Mouse (Mus musculus): Measurements from ENCODE around the gene D430041D05Rik. TPM values are rescaled to one million over a fixed set of nuclear protein-coding genes. Genes with fewer than 3 reads are reported as not detected.

Gene D430041D05Rik
- polyA plus RNA-seq, 1 experiment from 2014 or later: 0.97 TPM

DNA sequence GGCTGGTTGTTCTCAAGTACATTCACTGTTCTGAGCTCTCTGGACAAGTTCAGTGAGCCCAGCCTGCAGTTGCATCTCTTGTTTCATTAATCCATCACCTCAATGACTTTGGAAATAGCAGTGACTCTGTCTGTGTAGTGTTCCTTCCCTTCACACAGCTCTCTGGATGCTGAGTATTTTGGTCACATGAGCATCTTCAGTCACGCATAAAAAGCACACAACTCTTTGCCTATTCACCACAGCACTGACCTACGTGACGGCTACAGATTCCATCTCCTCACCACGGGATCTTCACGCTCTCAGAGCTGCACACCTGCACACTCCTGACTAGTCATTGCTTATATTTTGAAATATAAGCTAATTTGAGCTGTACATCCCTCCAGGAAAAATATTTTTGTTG lies 202.4 kb downstream of the D430041D05Rik start:
- Histone ChIP-seq H3K9me3 (ENCODE audit: control insufficient read depth, low read length) (no peaks in the 10 kb centered on the region), H3K36me3 (ENCODE audit: control insufficient read depth, insufficient read depth, low read length) (no peaks in the 10 kb centered on the region), H3K27me3 (ENCODE audit: control insufficient read depth, insufficient read depth, low read length) (no peaks in the 10 kb centered on the region), H3K4me3 (ENCODE audit: low read depth, low read length) (no peak overlapping the region), H3K9ac (ENCODE audit: low read length) (no peak overlapping the region), H3K27ac (replicated peaks; ENCODE audit: low read depth, low read length) (no peak overlapping the region), H3K4me2 (ENCODE audit: low read depth, severe bottlenecking) (no peak overlapping the region), H3K4me1 (ENCODE audit: control insufficient read depth, insufficient read depth, low read length) (0 out of 2 replicates have a peak, but pooled peaks cover 3% of the 10 kb centered on the region)
- DNase-seq (ENCODE audit: low spot score): no peak
- ATAC-seq (ENCODE audit: insufficient number of reproducible peaks, low FRiP score, low TSS enrichment, low read depth): no peak
- 85% methylated on average over 5 of the region's 5 CpGs for WGBS

DNA sequence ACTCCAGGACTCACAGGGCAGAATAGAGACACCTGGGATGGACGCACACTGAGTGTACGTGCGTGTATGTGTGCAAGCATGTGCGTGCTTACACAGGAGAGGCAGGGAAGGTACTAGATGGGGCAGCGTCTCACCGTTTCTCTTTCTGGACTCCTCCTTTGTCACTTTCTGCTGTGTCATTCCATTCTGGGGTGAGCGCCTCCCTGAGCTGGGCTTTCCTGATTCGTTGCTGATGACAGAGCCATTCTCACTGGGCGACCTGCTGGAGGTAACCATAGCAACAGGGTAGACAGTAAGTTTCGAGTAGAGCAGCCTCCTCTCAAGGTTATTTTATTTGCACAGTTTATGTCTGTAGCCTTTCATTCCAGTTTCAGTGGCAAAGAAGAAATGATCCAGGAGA lies 202.9 kb downstream of the D430041D05Rik start:
- Histone ChIP-seq H3K4me1 (ENCODE audit: control insufficient read depth, insufficient read depth, low read length) (0 out of 2 replicates have a peak, but pooled peaks cover 3% of the 10 kb centered on the region), H3K36me3 (ENCODE audit: control insufficient read depth, insufficient read depth, low read length) (no peaks in the 10 kb centered on the region), H3K4me2 (ENCODE audit: low read depth, severe bottlenecking) (no peak overlapping the region), H3K27me3 (ENCODE audit: control insufficient read depth, insufficient read depth, low read length) (no peaks in the 10 kb centered on the region), H3K9me3 (ENCODE audit: control insufficient read depth, low read length) (no peaks in the 10 kb centered on the region), H3K9ac (ENCODE audit: low read length) (no peak overlapping the region), H3K4me3 (ENCODE audit: low read depth, low read length) (no peak overlapping the region), H3K27ac (replicated peaks; ENCODE audit: low read depth, low read length) (no peak overlapping the region)
- no peak for DNase-seq (ENCODE audit: low spot score)
- WGBS: 36% methylated on average over 10 of the region's 10 CpGs
- no peak for ATAC-seq (ENCODE audit: insufficient number of reproducible peaks, low FRiP score, low TSS enrichment, low read depth)

GRCm38 (mm10) chr2:104205623-104206022 lies 205.2 kb downstream of the D430041D05Rik start:
- Histone ChIP-seq H3K9ac (ENCODE audit: low read length) (no peak overlapping the region), H3K36me3 (ENCODE audit: control insufficient read depth, insufficient read depth, low read length) (no peaks in the 10 kb centered on the region), H3K4me3 (ENCODE audit: low read depth, low read length) (no peak overlapping the region), H3K27ac (replicated peaks; ENCODE audit: low read depth, low read length) (no peak overlapping the region), H3K27me3 (ENCODE audit: control insufficient read depth, insufficient read depth, low read length) (no peaks in the 10 kb centered on the region), H3K4me1 (ENCODE audit: control insufficient read depth, insufficient read depth, low read length) (0 out of 2 replicates have a peak, but pooled peaks cover 3% of the 10 kb centered on the region), H3K9me3 (ENCODE audit: control insufficient read depth, low read length) (no peaks in the 10 kb centered on the region), H3K4me2 (ENCODE audit: low read depth, severe bottlenecking) (no peak overlapping the region)
- ATAC-seq (ENCODE audit: insufficient number of reproducible peaks, low FRiP score, low TSS enrichment, low read depth): no peak
- 56% methylated on average over 8 of the region's 8 CpGs for WGBS
- no peak for DNase-seq (ENCODE audit: low spot score)

DNA sequence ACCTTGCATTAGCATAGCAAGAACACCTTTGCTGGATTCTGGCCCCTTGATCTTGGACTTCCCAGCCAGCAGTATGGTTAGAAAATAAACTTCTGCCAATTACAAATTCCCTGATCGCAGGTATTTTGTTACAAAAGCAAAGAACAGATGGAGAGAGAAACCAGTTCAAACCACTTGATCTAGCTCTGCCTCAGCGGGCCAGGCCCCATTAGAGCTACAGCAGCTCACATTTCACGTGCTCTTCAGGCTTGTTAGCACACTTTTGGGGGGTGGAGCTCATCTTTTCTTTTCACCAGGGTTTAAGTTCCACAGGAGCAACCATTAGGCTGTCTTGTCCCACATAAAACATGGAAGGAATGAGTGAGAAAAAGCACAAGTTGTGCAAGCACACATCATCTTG lies 210.6 kb downstream of the D430041D05Rik start:
- no peak overlapping the region for H3K27ac ChIP-seq (replicated peaks; ENCODE audit: low read depth, low read length)

DNA sequence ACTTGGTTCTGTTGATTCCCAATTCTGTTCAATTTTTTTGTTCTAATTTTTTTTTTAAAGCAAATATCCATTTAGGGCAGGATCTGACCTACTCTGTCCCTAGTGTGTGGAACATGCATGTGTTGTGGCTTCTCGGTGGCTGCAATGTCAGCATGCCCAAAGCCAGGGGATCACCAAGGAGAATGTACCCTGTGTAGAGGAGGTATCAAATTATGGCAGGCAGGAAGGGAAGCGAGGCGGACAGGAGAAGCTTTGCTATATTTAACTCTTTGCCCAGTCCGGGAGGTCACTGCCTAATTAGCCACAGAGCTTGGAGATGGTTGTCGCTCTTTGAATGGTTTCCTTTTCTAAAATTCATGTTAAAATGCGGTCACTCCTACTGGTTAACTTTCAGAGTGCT lies 212.6 kb downstream of the D430041D05Rik start:
- WGBS: 77% methylated on average over 6 of the region's 6 CpGs
- DNase-seq (ENCODE audit: low spot score): no peak
- no peak for ATAC-seq (ENCODE audit: insufficient number of reproducible peaks, low FRiP score, low TSS enrichment, low read depth)

More for the DNA sequence above, 210.6 kb downstream of the D430041D05Rik start:
- 0 out of 2 replicates have a peak, but pooled peaks cover 4% of the 10 kb centered on the region for H3K4me1 ChIP-seq (ENCODE audit: control insufficient read depth, insufficient read depth, low read length)
- H3K27me3 ChIP-seq (ENCODE audit: control insufficient read depth, insufficient read depth, low read length): no peaks in the 10 kb centered on the region
- H3K36me3 ChIP-seq (ENCODE audit: control insufficient read depth, insufficient read depth, low read length): no peaks in the 10 kb centered on the region
- H3K9ac ChIP-seq (ENCODE audit: low read length): no peak overlapping the region
- ATAC-seq (ENCODE audit: insufficient number of reproducible peaks, low FRiP score, low TSS enrichment, low read depth): no peak
- WGBS: 37% methylated on average over 3 of the region's 3 CpGs
- H3K9me3 ChIP-seq (ENCODE audit: control insufficient read depth, low read length): no peaks in the 10 kb centered on the region
- no peak overlapping the region for H3K4me3 ChIP-seq (ENCODE audit: low read depth, low read length)
- no peak for DNase-seq (ENCODE audit: low spot score)
- no peak overlapping the region for H3K4me2 ChIP-seq (ENCODE audit: low read depth, severe bottlenecking)

GRCm38 (mm10) chr2:104197281-104197680 lies 213.5 kb downstream of the D430041D05Rik start:
- ATAC-seq (ENCODE audit: insufficient number of reproducible peaks, low FRiP score, low TSS enrichment, low read depth): no peak
- no peak for DNase-seq (ENCODE audit: low spot score)
- no peaks in the 10 kb centered on the region for H3K36me3 ChIP-seq (ENCODE audit: control insufficient read depth, insufficient read depth, low read length)
- no peak overlapping the region for H3K4me3 ChIP-seq (ENCODE audit: low read depth, low read length)
- H3K9ac ChIP-seq (ENCODE audit: low read length): no peak overlapping the region
- H3K4me1 ChIP-seq (ENCODE audit: control insufficient read depth, insufficient read depth, low read length): 0 out of 2 replicates have a peak, but pooled peaks cover 4% of the 10 kb centered on the region
- no peaks in the 10 kb centered on the region for H3K9me3 ChIP-seq (ENCODE audit: control insufficient read depth, low read length)
- no peak overlapping the region for H3K4me2 ChIP-seq (ENCODE audit: low read depth, severe bottlenecking)
- H3K27me3 ChIP-seq (ENCODE audit: control insufficient read depth, insufficient read depth, low read length): no peaks in the 10 kb centered on the region
- H3K27ac ChIP-seq (replicated peaks; ENCODE audit: low read depth, low read length): no peak overlapping the region
- WGBS: 26% methylated on average over 3 of the region's 3 CpGs

More for the DNA sequence above, 212.6 kb downstream of the D430041D05Rik start:
- Histone ChIP-seq H3K27me3 (ENCODE audit: control insufficient read depth, insufficient read depth, low read length) (no peaks in the 10 kb centered on the region), H3K9me3 (ENCODE audit: control insufficient read depth, low read length) (no peaks in the 10 kb centered on the region), H3K4me1 (ENCODE audit: control insufficient read depth, insufficient read depth, low read length) (0 out of 2 replicates have a peak, but pooled peaks cover 4% of the 10 kb centered on the region), H3K9ac (ENCODE audit: low read length) (no peak overlapping the region), H3K4me2 (ENCODE audit: low read depth, severe bottlenecking) (no peak overlapping the region), H3K4me3 (ENCODE audit: low read depth, low read length) (no peak overlapping the region), H3K36me3 (ENCODE audit: control insufficient read depth, insufficient read depth, low read length) (no peaks in the 10 kb centered on the region), H3K27ac (replicated peaks; ENCODE audit: low read depth, low read length) (no peak overlapping the region)

- Histone ChIP-seq H3K27me3 (ENCODE audit: control insufficient read depth, insufficient read depth, low read length) (no peaks in the 10 kb centered on the region), H3K9me3 (ENCODE audit: control insufficient read depth, low read length) (no peaks in the 10 kb centered on the region), H3K9ac (ENCODE audit: low read length) (no peak overlapping the region), H3K4me3 (ENCODE audit: low read depth, low read length) (no peak overlapping the region), H3K4me2 (ENCODE audit: low read depth, severe bottlenecking) (no peak overlapping the region), H3K27ac (replicated peaks; ENCODE audit: low read depth, low read length) (no peak overlapping the region), H3K36me3 (ENCODE audit: control insufficient read depth, insufficient read depth, low read length) (no peaks in the 10 kb centered on the region), H3K4me1 (ENCODE audit: control insufficient read depth, insufficient read depth, low read length) (no peaks in the 10 kb centered on the region)
- 91% methylated on average over 18 of the region's 18 CpGs for WGBS
- no peak for ATAC-seq (ENCODE audit: insufficient number of reproducible peaks, low FRiP score, low TSS enrichment, low read depth)
- no peak for DNase-seq (ENCODE audit: low spot score)
Measured at GRCm38 (mm10) chr2:104192401-104193141, 218.2 kb downstream of the D430041D05Rik start.

DNA sequence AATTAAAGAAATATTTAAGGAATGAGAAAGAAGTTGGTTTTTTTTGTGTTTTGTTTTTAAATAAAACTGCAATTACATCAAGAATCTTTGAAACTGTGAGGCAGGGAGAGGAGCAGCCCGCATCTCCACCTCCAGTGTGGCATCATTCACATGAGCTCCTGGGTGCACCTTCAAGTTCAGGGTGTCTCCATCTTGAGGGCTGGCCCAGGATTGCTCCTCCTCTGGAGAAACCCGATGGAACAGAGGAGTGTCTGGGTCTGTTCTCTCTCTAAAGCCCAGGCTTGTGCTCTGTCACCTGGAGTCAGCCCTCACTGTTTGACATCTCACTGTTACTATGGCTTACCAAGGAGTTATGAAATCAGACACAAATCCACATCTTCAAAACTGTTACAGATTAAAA lies 219.1 kb downstream of the D430041D05Rik start:
- ATAC-seq (ENCODE audit: insufficient number of reproducible peaks, low FRiP score, low TSS enrichment, low read depth) (no peak), DNase-seq (ENCODE audit: low spot score) (no peak)
- WGBS: 71% methylated on average over 2 of the region's 2 CpGs
- H3K27me3 ChIP-seq (ENCODE audit: control insufficient read depth, insufficient read depth, low read length): no peaks in the 10 kb centered on the region
- no peak overlapping the region for H3K9ac ChIP-seq (ENCODE audit: low read length)
- H3K4me1 ChIP-seq (ENCODE audit: control insufficient read depth, insufficient read depth, low read length): no peaks in the 10 kb centered on the region
- H3K4me2 ChIP-seq (ENCODE audit: low read depth, severe bottlenecking): no peak overlapping the region
- no peaks in the 10 kb centered on the region for H3K36me3 ChIP-seq (ENCODE audit: control insufficient read depth, insufficient read depth, low read length)
- H3K27ac ChIP-seq (replicated peaks; ENCODE audit: low read depth, low read length): no peak overlapping the region
- H3K4me3 ChIP-seq (ENCODE audit: low read depth, low read length): no peak overlapping the region
- no peaks in the 10 kb centered on the region for H3K9me3 ChIP-seq (ENCODE audit: control insufficient read depth, low read length)
